Mouse (Mus musculus): Measurements from ENCODE around the gene Acsm4.

DNA sequence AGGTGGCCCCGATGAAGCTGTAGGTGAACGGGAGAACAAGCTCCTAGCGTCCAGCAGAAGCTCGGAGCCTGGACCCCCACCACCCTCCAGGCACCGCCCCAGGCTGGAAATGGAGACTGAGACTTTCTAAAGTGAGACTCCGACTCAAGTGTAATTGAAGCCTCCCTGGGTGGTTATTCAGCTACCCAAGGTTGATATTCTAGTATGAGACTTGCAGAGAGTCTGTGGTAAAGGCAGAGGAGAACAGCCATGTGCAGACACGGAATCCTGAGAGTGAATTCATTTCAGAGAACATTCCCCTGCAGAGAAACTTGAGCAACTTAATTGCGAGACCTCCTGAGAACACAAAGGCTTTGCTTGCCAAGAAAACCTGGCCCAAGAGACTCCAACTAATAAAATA, 9.7 kb upstream of the Acsm4 start:
- TF ChIP-seq POLR2A (IDR thresholded peaks at IDR 0.05; ENCODE audit: insufficient read length, low read depth) (no peak), CEBPB (IDR thresholded peaks at IDR 0.05; ENCODE audit: insufficient read depth, poor library complexity, severe bottlenecking) (no peak), MAX (IDR thresholded peaks at IDR 0.05; ENCODE audit: low read depth) (no peak), USF1 (IDR thresholded peaks at IDR 0.05; ENCODE audit: low read depth) (no peak), REST (IDR thresholded peaks at IDR 0.05; ENCODE audit: insufficient read depth, insufficient read length) (no peak), MYOG (IDR thresholded peaks at IDR 0.05; ENCODE audit: control insufficient read depth in 1 of 3, insufficient read depth in 1 of 3, insufficient read length in 2 of 3, low read depth in 2 of 3) (no peak), TCF12 (IDR thresholded peaks at IDR 0.05; ENCODE audit: insufficient read depth, poor library complexity, severe bottlenecking) (no peak), E2F4 (IDR thresholded peaks at IDR 0.05; ENCODE audit: insufficient read depth) (no peak), SRF (IDR thresholded peaks at IDR 0.05; ENCODE audit: control insufficient read depth, insufficient read length, low read depth) (no peak)

Data from myocyte (in vitro differentiated cells).